Mouse (Mus musculus): ENCODE results near the gene Map1b. TPM values are rescaled to one million over a fixed set of nuclear protein-coding genes. Genes with fewer than 3 reads are reported as not detected.

Map1b gene
- polyA plus RNA-seq, 1 experiment from 2014 or later = 2,470 TPM

DNA sequence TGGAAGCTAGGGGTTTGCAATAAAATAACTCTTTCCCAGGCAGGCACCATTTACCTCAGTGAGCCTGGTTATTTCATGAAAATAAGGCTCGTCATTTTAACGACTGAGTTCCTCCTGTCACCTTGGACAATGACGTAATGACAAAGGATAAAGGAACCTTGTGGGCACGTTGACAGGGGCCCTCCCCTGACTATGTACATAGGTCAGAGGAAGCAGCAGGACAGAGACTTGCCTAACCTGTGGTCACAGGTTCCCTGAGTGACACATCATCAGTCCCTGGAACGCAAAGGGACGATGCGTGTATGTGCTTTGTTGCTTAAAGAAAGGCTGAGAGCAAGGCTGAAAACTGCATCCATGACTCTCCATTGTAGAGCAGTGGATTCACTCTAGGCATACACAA lies 13.4 kb downstream of the Map1b start:
- no peaks in the 10 kb centered on the region for H3K27me3 ChIP-seq (ENCODE audit: control insufficient read depth, insufficient read depth, low read length)
- ATAC-seq (ENCODE audit: low FRiP score, low TSS enrichment) (no peak), DNase-seq (no peak)
- H3K4me3 ChIP-seq (replicated peaks; ENCODE audit: low read depth, low read length) = no peak overlapping the region
- peaks cover 49% of the 10 kb centered on the region for H3K4me1 ChIP-seq (ENCODE audit: control insufficient read depth, insufficient read depth, low read length)
- no peaks in the 10 kb centered on the region for H3K9me3 ChIP-seq (ENCODE audit: control insufficient read depth, low read length)
- H3K9ac ChIP-seq (replicated peaks; ENCODE audit: low read length) = no peak overlapping the region
- H3K36me3 ChIP-seq (ENCODE audit: control insufficient read depth, insufficient read depth, low read length) = peaks cover 80% of the 10 kb centered on the region
- 0 out of 2 replicates have a peak overlapping the region, but pooled peaks have one; percentile 39 for H3K27ac ChIP-seq (replicated peaks; ENCODE audit: low read depth, low read length)
- H3K4me2 ChIP-seq (ENCODE audit: low read length) = peak overlapping the region; percentile 3; the same call in 1 of the 2 replicates
- WGBS = 44% methylated on average over 7 of the region's 7 CpGs

DNA sequence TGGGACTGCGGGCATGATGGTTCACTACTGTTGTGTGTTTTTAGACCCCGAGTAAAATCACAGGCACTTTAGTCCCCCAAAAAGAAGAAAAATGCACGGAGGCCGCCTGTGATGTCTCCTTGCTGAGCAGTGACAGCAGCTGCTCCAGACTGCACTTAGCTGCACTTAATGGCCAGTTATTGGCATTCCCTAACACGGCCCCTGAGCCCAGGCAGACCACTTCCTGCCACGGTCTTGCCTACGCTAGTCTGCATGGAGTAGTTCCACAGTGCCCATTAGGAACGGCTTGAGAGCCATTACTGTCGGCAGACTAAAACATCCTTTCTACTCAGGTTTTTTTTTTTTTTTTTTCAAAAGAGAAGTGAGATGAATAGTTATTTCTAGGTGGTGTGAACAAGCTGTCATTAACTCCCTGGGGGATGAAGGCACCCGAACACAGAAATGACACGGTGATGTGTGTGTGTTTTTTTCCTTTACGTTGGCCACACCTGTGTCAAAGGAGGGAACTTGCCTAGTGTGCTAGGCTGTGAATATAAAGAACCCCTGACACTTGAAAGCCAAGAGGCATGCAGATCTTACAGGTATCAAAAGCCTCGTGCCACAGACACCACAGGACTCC lies 14.1 kb downstream of the Map1b start:
- Histone ChIP-seq H3K9ac (replicated peaks; ENCODE audit: low read length) (no peak overlapping the region; the same call in 1 of the 2 replicates), H3K27ac (replicated peaks; ENCODE audit: low read depth, low read length) (peak overlapping the region; percentile 39; the same call in 1 of the 2 replicates), H3K4me2 (ENCODE audit: low read length) (peak overlapping the region; percentile 18), H3K4me3 (replicated peaks; ENCODE audit: low read depth, low read length) (no peak overlapping the region), H3K27me3 (ENCODE audit: control insufficient read depth, insufficient read depth, low read length) (no peaks in the 10 kb centered on the region), H3K9me3 (ENCODE audit: control insufficient read depth, low read length) (no peaks in the 10 kb centered on the region), H3K36me3 (ENCODE audit: control insufficient read depth, insufficient read depth, low read length) (peaks cover 76% of the 10 kb centered on the region), H3K4me1 (ENCODE audit: control insufficient read depth, insufficient read depth, low read length) (peaks cover 49% of the 10 kb centered on the region)
- DNase-seq (peak; percentile 52), ATAC-seq (ENCODE audit: low FRiP score, low TSS enrichment) (no peak)
- WGBS = 47% methylated on average over 13 of the region's 13 CpGs

GRCm38 (mm10) chr13:99501393-99501792 lies 14.9 kb downstream of the Map1b start:
- no peak for ATAC-seq (ENCODE audit: low FRiP score, low TSS enrichment)
- Histone ChIP-seq H3K9ac (replicated peaks; ENCODE audit: low read length) (peak overlapping the region; percentile 7; the same call in 1 of the 2 replicates), H3K4me3 (replicated peaks; ENCODE audit: low read depth, low read length) (no peak overlapping the region), H3K4me2 (ENCODE audit: low read length) (peak overlapping the region; percentile 18), H3K36me3 (ENCODE audit: control insufficient read depth, insufficient read depth, low read length) (peaks cover 68% of the 10 kb centered on the region), H3K27me3 (ENCODE audit: control insufficient read depth, insufficient read depth, low read length) (no peaks in the 10 kb centered on the region), H3K9me3 (ENCODE audit: control insufficient read depth, low read length) (no peaks in the 10 kb centered on the region), H3K4me1 (ENCODE audit: control insufficient read depth, insufficient read depth, low read length) (peaks cover 49% of the 10 kb centered on the region), H3K27ac (replicated peaks; ENCODE audit: low read depth, low read length) (0 out of 2 replicates have a peak overlapping the region, but pooled peaks have one; percentile 37)
- DNase-seq = no peak
- WGBS = 21% methylated on average over 7 of the region's 7 CpGs

DNA sequence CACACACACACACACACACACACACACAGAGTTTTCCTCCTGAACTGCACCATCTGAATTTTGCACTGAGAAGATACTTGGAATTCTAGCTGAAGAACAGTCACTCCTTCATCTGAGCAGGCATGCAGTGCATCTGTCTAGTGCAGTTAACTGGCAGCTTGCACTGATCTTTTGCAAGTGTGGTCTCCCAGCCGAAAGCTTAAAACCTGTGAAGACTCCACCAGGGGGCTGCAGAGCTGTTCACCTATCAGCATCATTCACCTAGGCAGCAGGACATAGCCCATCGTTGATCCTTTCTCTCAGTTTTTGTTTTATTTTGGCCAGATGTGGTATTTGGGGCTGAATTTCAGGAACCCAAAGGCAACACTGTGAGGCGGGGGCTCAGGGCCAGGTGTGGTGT lies 15.7 kb downstream of the Map1b start:
- WGBS = 62% methylated on average over 3 of the region's 3 CpGs
- no peak overlapping the region for H3K4me3 ChIP-seq (replicated peaks; ENCODE audit: low read depth, low read length)
- H3K27ac ChIP-seq (replicated peaks; ENCODE audit: low read depth, low read length) = no peak overlapping the region
- H3K4me1 ChIP-seq (ENCODE audit: control insufficient read depth, insufficient read depth, low read length) = peaks cover 50% of the 10 kb centered on the region
- H3K9ac ChIP-seq (replicated peaks; ENCODE audit: low read length) = 0 out of 2 replicates have a peak overlapping the region, but pooled peaks have one; percentile 7
- no peaks in the 10 kb centered on the region for H3K27me3 ChIP-seq (ENCODE audit: control insufficient read depth, insufficient read depth, low read length)
- no peaks in the 10 kb centered on the region for H3K9me3 ChIP-seq (ENCODE audit: control insufficient read depth, low read length)
- peak; percentile 57 for DNase-seq
- ATAC-seq (ENCODE audit: low FRiP score, low TSS enrichment) = no peak
- H3K4me2 ChIP-seq (ENCODE audit: low read length) = no peak overlapping the region
- H3K36me3 ChIP-seq (ENCODE audit: control insufficient read depth, insufficient read depth, low read length) = peaks cover 65% of the 10 kb centered on the region

- Histone ChIP-seq H3K27me3 (ENCODE audit: control insufficient read depth, insufficient read depth, low read length) (no peaks in the 10 kb centered on the region), H3K27ac (replicated peaks; ENCODE audit: low read depth, low read length) (no peak overlapping the region), H3K4me1 (ENCODE audit: control insufficient read depth, insufficient read depth, low read length) (peaks cover 53% of the 10 kb centered on the region), H3K9me3 (ENCODE audit: control insufficient read depth, low read length) (no peaks in the 10 kb centered on the region), H3K4me3 (replicated peaks; ENCODE audit: low read depth, low read length) (no peak overlapping the region), H3K36me3 (ENCODE audit: control insufficient read depth, insufficient read depth, low read length) (peaks cover 59% of the 10 kb centered on the region), H3K4me2 (ENCODE audit: low read length) (no peak overlapping the region), H3K9ac (replicated peaks; ENCODE audit: low read length) (no peak overlapping the region)
- DNase-seq (no peak), ATAC-seq (ENCODE audit: low FRiP score, low TSS enrichment) (no peak)
- WGBS = 41% methylated on average over 9 of the region's 9 CpGs
Measured at GRCm38 (mm10) chr13:99499764-99500163, 16.6 kb downstream of the Map1b start.

DNA sequence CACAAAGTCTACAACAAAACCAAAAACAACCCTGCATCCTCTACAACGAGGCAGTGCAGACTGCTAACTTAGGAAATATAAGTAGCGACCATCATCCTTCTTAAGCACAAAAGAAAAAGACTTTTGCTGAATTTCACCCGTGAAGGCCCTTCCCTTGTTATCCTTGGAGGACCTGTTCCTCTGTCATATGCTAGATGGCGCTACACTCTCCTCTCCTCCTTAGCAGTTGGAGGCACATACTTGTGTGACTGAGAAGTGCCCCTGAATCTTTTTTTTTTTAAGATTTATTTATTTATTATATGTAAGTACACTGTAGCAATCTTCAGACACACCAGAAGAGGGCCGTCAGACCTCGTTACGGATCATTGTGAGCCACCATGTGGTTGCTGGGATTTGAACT lies 20.2 kb downstream of the Map1b start:
- ATAC-seq (ENCODE audit: low FRiP score, low TSS enrichment) (no peak), DNase-seq (no peak)
- Histone ChIP-seq H3K27ac (replicated peaks; ENCODE audit: low read depth, low read length) (no peak overlapping the region), H3K9me3 (ENCODE audit: control insufficient read depth, low read length) (no peaks in the 10 kb centered on the region), H3K4me2 (ENCODE audit: low read length) (no peak overlapping the region), H3K4me3 (replicated peaks; ENCODE audit: low read depth, low read length) (no peak overlapping the region), H3K36me3 (ENCODE audit: control insufficient read depth, insufficient read depth, low read length) (peaks cover 36% of the 10 kb centered on the region), H3K27me3 (ENCODE audit: control insufficient read depth, insufficient read depth, low read length) (no peaks in the 10 kb centered on the region), H3K9ac (replicated peaks; ENCODE audit: low read length) (no peak overlapping the region), H3K4me1 (ENCODE audit: control insufficient read depth, insufficient read depth, low read length) (peaks cover 49% of the 10 kb centered on the region)
- WGBS = 87% methylated on average over 7 of the region's 7 CpGs

DNA sequence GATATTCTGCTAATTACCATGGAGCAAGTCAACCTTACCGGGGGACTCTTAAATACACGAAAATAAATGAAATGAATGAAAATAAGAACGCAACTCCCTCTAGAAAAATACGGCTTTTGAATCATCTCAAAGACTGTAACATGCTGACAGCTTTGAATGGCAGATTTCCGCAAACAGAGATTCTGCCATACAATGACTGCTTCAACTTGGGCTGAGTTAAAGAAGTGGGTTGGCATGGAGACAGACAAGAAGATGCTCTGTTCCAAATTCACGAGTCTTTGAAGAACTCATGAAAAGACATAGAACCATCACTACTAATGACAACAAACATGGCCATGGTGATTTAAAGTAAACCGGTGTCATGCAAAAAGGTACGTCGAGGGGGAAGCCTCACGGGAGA lies 21.9 kb downstream of the Map1b start:
- DNase-seq (no peak), ATAC-seq (ENCODE audit: low FRiP score, low TSS enrichment) (no peak)
- Histone ChIP-seq H3K4me2 (ENCODE audit: low read length) (no peak overlapping the region), H3K27me3 (ENCODE audit: control insufficient read depth, insufficient read depth, low read length) (no peaks in the 10 kb centered on the region), H3K9me3 (ENCODE audit: control insufficient read depth, low read length) (no peaks in the 10 kb centered on the region), H3K36me3 (ENCODE audit: control insufficient read depth, insufficient read depth, low read length) (peaks cover 34% of the 10 kb centered on the region), H3K9ac (replicated peaks; ENCODE audit: low read length) (no peak overlapping the region), H3K27ac (replicated peaks; ENCODE audit: low read depth, low read length) (peak overlapping the region; percentile 75), H3K4me1 (ENCODE audit: control insufficient read depth, insufficient read depth, low read length) (peaks cover 37% of the 10 kb centered on the region), H3K4me3 (replicated peaks; ENCODE audit: low read depth, low read length) (no peak overlapping the region)
- 33% methylated on average over 10 of the region's 10 CpGs for WGBS

- DNase-seq (no peak), ATAC-seq (ENCODE audit: low FRiP score, low TSS enrichment) (peak; percentile 41; the same call in 1 of the 2 replicates)
- no peak overlapping the region for H3K4me3 ChIP-seq (replicated peaks; ENCODE audit: low read depth, low read length)
- peak overlapping the region; percentile 33 for H3K4me2 ChIP-seq (ENCODE audit: low read length)
- peaks cover 37% of the 10 kb centered on the region for H3K4me1 ChIP-seq (ENCODE audit: control insufficient read depth, insufficient read depth, low read length)
- H3K27ac ChIP-seq (replicated peaks; ENCODE audit: low read depth, low read length) = peak overlapping the region; percentile 75
- peaks cover 34% of the 10 kb centered on the region for H3K36me3 ChIP-seq (ENCODE audit: control insufficient read depth, insufficient read depth, low read length)
- H3K9ac ChIP-seq (replicated peaks; ENCODE audit: low read length) = no peak overlapping the region
- no peaks in the 10 kb centered on the region for H3K9me3 ChIP-seq (ENCODE audit: control insufficient read depth, low read length)
- 12% methylated on average over 5 of the region's 5 CpGs for WGBS
- no peaks in the 10 kb centered on the region for H3K27me3 ChIP-seq (ENCODE audit: control insufficient read depth, insufficient read depth, low read length)
Measured at GRCm38 (mm10) chr13:99493304-99493904, 22.9 kb downstream of the Map1b start.
